Mouse (Mus musculus) ES-E14 (cell line): ENCODE measurements around the gene Wnt2b. TPM values are rescaled to one million over a fixed set of nuclear protein-coding genes. Genes with fewer than 3 reads are reported as not detected.

Experiments
- DNase-seq: peaks from one replicate; pipeline ENCODE4 v3.0.0-alpha.2; 2013; ENCODE audit warnings: low read depth, low spot score
- H3K27ac ChIP-seq: 2 replicates; pipeline ENCODE4 v1.5.1; 2012; ENCODE audit warnings: low read depth, mild to moderate bottlenecking, low read length, moderate library complexity, mixed read lengths; ENCODE audit not compliant: poor library complexity, insufficient read depth, severe bottlenecking
- H3K36me3 ChIP-seq: 2 replicates; pipeline ENCODE4 v1.6.1; 2012; ENCODE audit warnings: mild to moderate bottlenecking, low read length, moderate library complexity, mixed read lengths; ENCODE audit not compliant: control insufficient read depth, poor library complexity, insufficient read depth, severe bottlenecking
- H3K4me1 ChIP-seq, 2 experiments: fragments of 150-350 bp in 1 of 2; sonication (generic) in 1 of 2; 2 replicates each; pipeline ENCODE4 v1.6.1; 2012; ENCODE audit warnings: low read length in 2 of 2, mild to moderate bottlenecking in 1 of 2, mixed read lengths in 1 of 2; ENCODE audit not compliant: control insufficient read depth in 2 of 2, insufficient read depth in 2 of 2, poor library complexity in 1 of 2
- H3K4me3 ChIP-seq, 2 experiments: fragments of 150-350 bp in 1 of 2; sonication (generic) in 1 of 2; 2 replicates each; pipeline ENCODE4 v1.5.1; 2012; ENCODE audit warnings: low read length in 2 of 2, low read depth in 1 of 2, mild to moderate bottlenecking in 1 of 2, mixed read lengths in 1 of 2; ENCODE audit not compliant: insufficient read depth in 1 of 2, poor library complexity in 1 of 2, severe bottlenecking in 1 of 2
- H3K9ac ChIP-seq: 2 replicates; pipeline ENCODE4 v1.6.1; 2012; ENCODE audit warnings: low read depth, mild to moderate bottlenecking, low read length, mixed read lengths; ENCODE audit not compliant: poor library complexity, insufficient read depth, severe bottlenecking
- H3K9me3 ChIP-seq: fragments of 150-350 bp; sonication (generic); 2 replicates; pipeline ENCODE4 v1.6.1; 2012; ENCODE audit warnings: low read depth, mild to moderate bottlenecking, low read length; ENCODE audit not compliant: control insufficient read depth, insufficient read depth
- CHD2 ChIP-seq: IDR thresholded peaks from 2 replicates; pipeline ENCODE4 v1.6.1; 2014; ENCODE audit warnings: mild to moderate bottlenecking, low read depth, low read length, inconsistent platforms
- HCFC1 ChIP-seq: IDR thresholded peaks from 2 replicates; pipeline ENCODE4 v1.6.1; 2012; ENCODE audit warnings: low read length, inconsistent platforms, borderline replicate concordance; ENCODE audit not compliant: insufficient read depth
- MAFK ChIP-seq: IDR thresholded peaks from 2 replicates; pipeline ENCODE4 v1.6.1; 2014; ENCODE audit warnings: mild to moderate bottlenecking, low read depth, low read length, inconsistent platforms; ENCODE audit not compliant: insufficient read depth
- ZC3H11A ChIP-seq: IDR thresholded peaks from 2 replicates; pipeline ENCODE4 v1.6.1; 2012; ENCODE audit warnings: low read depth, mild to moderate bottlenecking, inconsistent platforms, low read length, borderline replicate concordance
- ZNF384 ChIP-seq: IDR thresholded peaks from 2 replicates; pipeline ENCODE4 v1.6.1; 2012; ENCODE audit warnings: low read depth, low read length, inconsistent platforms
- in situ Hi-C, 2 experiments: fragments of 600-800 bp; cut with MboI; formaldehyde crosslinking; loops; one replicate each; pipeline ENCODE4 v1.15.1; 2025; ENCODE audit warnings: low sequenced_read_pairs in 2 of 2, inconsistent platforms in 1 of 2; ENCODE audit not compliant: unreplicated experiment in 2 of 2
- total RNA-seq: library from RNA; depleted of rRNA; stranded (reverse); fragments of 300-350 nt; gene quantifications from 2 replicates; pipeline ENCODE4 v1.2.3, GENCODE M21; 2012

Wnt2b gene
- total RNA-seq, 1 experiment: 1.1 TPM

GRCm38 (mm10) chr3:104954137-104954536 lies 7.6 kb downstream of the Wnt2b start:
- Histone ChIP-seq H3K27ac (no peak overlapping the region), H3K9me3 (no peaks in the 10 kb centered on the region), H3K4me1 (peaks cover 0 to 8% of the 10 kb centered on the region in 2 experiments; a peak in 3 of 4 replicates), H3K36me3 (peaks cover 5% of the 10 kb centered on the region; the same call in 1 of the 2 replicates), H3K9ac (no peak overlapping the region), H3K4me3 (no peak overlapping the region)
- DNase-seq: no peak
- TF ChIP-seq MAFK: no peak
- no peak for TF ChIP-seq HCFC1
- no peak for TF ChIP-seq ZNF384
- TF ChIP-seq ZC3H11A: no peak
- TF ChIP-seq CHD2: no peak
- in situ Hi-C loops: no loop called here

- in situ Hi-C loops: no loop called here
Measured at GRCm38 (mm10) chr3:104952891-104953670, 8.6 kb downstream of the Wnt2b start.

DNA sequence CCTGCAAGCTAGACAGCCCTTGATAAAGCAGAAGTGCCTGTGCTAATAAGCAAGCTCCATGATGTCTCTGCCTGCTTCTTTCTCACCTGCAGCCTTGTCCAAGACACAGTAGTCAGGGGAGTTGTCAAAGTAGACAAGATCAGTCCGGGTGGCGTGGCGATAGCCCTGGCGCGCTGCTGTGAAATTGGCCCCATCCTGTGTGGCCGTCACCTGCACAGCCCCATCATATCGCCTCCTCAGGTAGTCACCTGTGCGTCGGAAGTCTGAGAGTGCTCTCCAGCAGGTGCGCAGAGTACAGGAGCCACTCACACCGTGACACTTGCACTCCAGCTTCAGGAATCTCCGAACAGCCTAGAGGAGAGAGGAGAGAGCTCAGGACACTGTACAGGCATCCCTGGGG lies 10.8 kb downstream of the Wnt2b start:
- TF ChIP-seq MAFK (no peak), ZNF384 (no peak), HCFC1 (no peak), CHD2 (no peak), ZC3H11A (no peak)
- H3K4me1 ChIP-seq: peaks cover 0 to 8% of the 10 kb centered on the region in 2 experiments; a peak in 3 of 4 replicates
- H3K36me3 ChIP-seq: peaks cover 7% of the 10 kb centered on the region; the same call in 1 of the 2 replicates
- no peak overlapping the region for H3K27ac ChIP-seq
- H3K9ac ChIP-seq: no peak overlapping the region
- H3K4me3 ChIP-seq: no peak overlapping the region
- in situ Hi-C loops: no loop called here
- H3K9me3 ChIP-seq: no peaks in the 10 kb centered on the region
- DNase-seq: no peak

More at GRCm38 (mm10) chr3:104952891-104953670, 8.6 kb downstream of the Wnt2b start:
- H3K4me1 ChIP-seq: peaks cover 0 to 8% of the 10 kb centered on the region in 2 experiments; a peak in 3 of 4 replicates
- no peaks in the 10 kb centered on the region for H3K9me3 ChIP-seq
- H3K9ac ChIP-seq: 0 out of 2 replicates have a peak overlapping the region, but pooled peaks have one; percentile 1
- TF ChIP-seq MAFK (no peak), HCFC1 (no peak), CHD2 (no peak), ZC3H11A (no peak), ZNF384 (no peak)
- DNase-seq: no peak
- no peak overlapping the region; a peak in 1 of 4 replicates for H3K4me3 ChIP-seq
- peaks cover 5% of the 10 kb centered on the region; the same call in 1 of the 2 replicates for H3K36me3 ChIP-seq
- H3K27ac ChIP-seq: no peak overlapping the region

- H3K27ac ChIP-seq: no peak overlapping the region
- no peaks in the 10 kb centered on the region for H3K9me3 ChIP-seq
- no peak overlapping the region for H3K4me3 ChIP-seq
- TF ChIP-seq MAFK: no peak
- in situ Hi-C loops: no loop called here
- no peak overlapping the region for H3K9ac ChIP-seq
- peaks cover 2% of the 10 kb centered on the region; the same call in 1 of the 2 replicates for H3K36me3 ChIP-seq
- no peak for DNase-seq
- peaks cover 0 to 4% of the 10 kb centered on the region in 2 experiments; a peak in 2 of 4 replicates for H3K4me1 ChIP-seq
Measured at GRCm38 (mm10) chr3:104944894-104945293, 16.8 kb downstream of the Wnt2b start.
